Mouse (Mus musculus) cerebellum, adult 9-11 months (tissue): ENCODE measurements around the gene Slc51a.
A peak's percentile ranks its signal among the peaks of the same experiment; 100 is the strongest.
"Not testable (repeated sequence)": the region's sequence is repeated elsewhere in the genome, so short reads cannot be mapped to it uniquely, and the experiment has no call there.

ENCODE experiments used
- DNase-seq: peaks from one replicate; pipeline ENCODE4 v3.0.0; 2022

Slc51a gene

GRCm38 (mm10) chr16:32464908-32465307, 22.8 kb downstream of the Slc51a start:
- DNase-seq: no peak

- no peak for DNase-seq
Observed at GRCm38 (mm10) chr16:32463426-32463825, 24.3 kb downstream of the Slc51a start.

GRCm38 (mm10) chr16:32462950-32463349, 24.7 kb downstream of the Slc51a start:
- no peak for DNase-seq

GRCm38 (mm10) chr16:32461713-32462112, 26.0 kb downstream of the Slc51a start:
- DNase-seq: no peak

- no peak for DNase-seq
Observed at GRCm38 (mm10) chr16:32460518-32460917, 27.2 kb downstream of the Slc51a start.

- DNase-seq: peak; percentile 60
Observed at GRCm38 (mm10) chr16:32457589-32458386, 29.9 kb downstream of the Slc51a start.

GRCm38 (mm10) chr16:32456761-32457160, 30.9 kb downstream of the Slc51a start:
- DNase-seq: no peak

GRCm38 (mm10) chr16:32456086-32456485, 31.6 kb downstream of the Slc51a start:
- DNase-seq: no peak

- no peak for DNase-seq
Observed at GRCm38 (mm10) chr16:32454646-32455045, 33.0 kb downstream of the Slc51a start.

- DNase-seq: no peak
Observed at GRCm38 (mm10) chr16:32453102-32453501, 34.6 kb downstream of the Slc51a start.

- DNase-seq: no peak
Observed at GRCm38 (mm10) chr16:32450133-32450532, 37.5 kb downstream of the Slc51a start.

- no peak for DNase-seq
Observed at GRCm38 (mm10) chr16:32449665-32450064, 38.0 kb downstream of the Slc51a start.

- DNase-seq: no peak
Observed at GRCm38 (mm10) chr16:32446563-32447138, 41.0 kb downstream of the Slc51a start.

GRCm38 (mm10) chr16:32445558-32445957, 42.1 kb downstream of the Slc51a start:
- no peak for DNase-seq

GRCm38 (mm10) chr16:32444615-32445014, 43.1 kb downstream of the Slc51a start:
- DNase-seq: not testable (repeated sequence)

- DNase-seq: no peak
Observed at GRCm38 (mm10) chr16:32441432-32441831, 46.2 kb downstream of the Slc51a start.

- no peak for DNase-seq
Observed at GRCm38 (mm10) chr16:32437266-32437665, 50.4 kb downstream of the Slc51a start.

GRCm38 (mm10) chr16:32436657-32437056, 51.0 kb downstream of the Slc51a start:
- DNase-seq: no peak

- no peak for DNase-seq
Observed at GRCm38 (mm10) chr16:32434691-32435090, 53.0 kb downstream of the Slc51a start.

GRCm38 (mm10) chr16:32434066-32434465, 53.6 kb downstream of the Slc51a start:
- DNase-seq: no peak

- no peak for DNase-seq
Observed at GRCm38 (mm10) chr16:32433138-32433537, 54.5 kb downstream of the Slc51a start.

GRCm38 (mm10) chr16:32431926-32432325, 55.8 kb downstream of the Slc51a start:
- DNase-seq: no peak

GRCm38 (mm10) chr16:32431047-32431591, 56.6 kb downstream of the Slc51a start:
- DNase-seq: no peak

- peak; percentile 91 for DNase-seq
Observed at GRCm38 (mm10) chr16:32430474-32431046, 57.1 kb downstream of the Slc51a start, which contains the start of gene Pcyt1a. Gene Pcyt1a, plus strand, starts transcription at chr16:32430921.
